Mouse (Mus musculus) erythroblast, embryonic 14.5 days (primary cell): ENCODE data around the gene Med21.

Source experiments
- GATA1 ChIP-seq: IDR thresholded peaks from 2 replicates; pipeline ENCODE4 v1.6.1; 2012; ENCODE audit warnings: low read length, inconsistent platforms, mixed read lengths
- TAL1 ChIP-seq: IDR thresholded peaks from 3 replicates; pipeline ENCODE4 v1.6.1; 2012; ENCODE audit warnings: low read length, inconsistent platforms, mixed read lengths

DNA sequence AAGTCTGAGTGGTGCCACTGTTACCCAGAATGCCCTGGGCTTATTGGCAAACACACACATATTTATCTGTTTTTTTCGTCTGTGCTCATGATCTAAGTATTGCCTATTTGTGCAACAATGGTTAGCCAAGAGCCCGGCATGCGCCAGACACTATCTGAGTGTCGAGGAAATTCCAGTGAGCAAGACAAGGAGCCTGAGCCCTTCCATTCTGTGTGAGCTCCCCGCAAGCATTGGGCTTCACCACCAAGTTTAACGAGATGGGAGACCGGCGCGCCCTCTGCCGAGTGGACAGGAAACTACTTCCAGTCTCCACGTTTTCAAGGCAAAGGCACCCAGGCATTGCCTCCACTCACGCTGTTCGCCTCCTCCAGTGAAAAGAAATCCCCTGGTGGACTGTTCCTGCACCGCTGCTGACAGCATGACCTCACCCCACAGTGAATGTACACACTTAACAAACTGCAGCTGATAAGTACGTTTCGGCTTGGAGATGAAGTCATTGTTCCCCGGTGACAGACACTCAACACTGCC, 43.5 kb downstream of the Med21 start:
- no peak for TF ChIP-seq TAL1
- TF ChIP-seq GATA1 = no peak
